Mouse (Mus musculus) limb, embryonic 14.5 days (tissue): ENCODE measurements around the gene Pim2. TPM values are rescaled to one million over a fixed set of nuclear protein-coding genes. Genes with fewer than 3 reads are reported as not detected.

Experiments used
- ATAC-seq: fragments of 200-750 bp; cut with Nextera tagmentation; 2 replicates; pipeline ENCODE4 v1.8.0; 2017; ENCODE audit warnings: low read depth, moderate number of reproducible peaks, moderate TSS enrichment; ENCODE audit not compliant: low FRiP score
- DNase-seq: peaks from one replicate; pipeline ENCODE4 v3.0.0-alpha.2; 2015; ENCODE audit warnings: low spot score
- H3K27ac ChIP-seq: fragments of 300-500 bp; sonication (generic); replicated peaks from 2 replicates; pipeline ENCODE4 v1.5.1; 2014; ENCODE audit warnings: low read depth, mild to moderate bottlenecking, low read length, moderate library complexity, mixed read lengths
- H3K27me3 ChIP-seq: fragments of 300-500 bp; sonication (generic); 2 replicates; pipeline ENCODE4 v1.6.1; 2014; ENCODE audit warnings: low read length, mixed read lengths; ENCODE audit not compliant: control insufficient read depth, insufficient read depth
- H3K36me3 ChIP-seq: fragments of 300-500 bp; sonication (generic); 2 replicates; pipeline ENCODE4 v1.6.1; 2014; ENCODE audit warnings: mild to moderate bottlenecking, low read length, moderate library complexity, mixed read lengths; ENCODE audit not compliant: control insufficient read depth, insufficient read depth
- H3K4me1 ChIP-seq: fragments of 300-500 bp; sonication (generic); 2 replicates; pipeline ENCODE4 v1.6.1; 2014; ENCODE audit warnings: antibody characterized with exemption, low read length, mixed read lengths; ENCODE audit not compliant: control insufficient read depth, insufficient read depth
- H3K4me2 ChIP-seq: fragments of 300-500 bp; sonication (generic); replicated peaks from 2 replicates; pipeline ENCODE4 v1.6.1; 2014; ENCODE audit warnings: low read depth, mild to moderate bottlenecking, low read length, moderate library complexity; ENCODE audit not compliant: severe bottlenecking
- H3K4me3 ChIP-seq: fragments of 300-500 bp; sonication (generic); replicated peaks from 2 replicates; pipeline ENCODE4 v1.5.1; 2014; ENCODE audit warnings: low read length
- H3K9ac ChIP-seq: fragments of 300-500 bp; sonication (generic); 2 replicates; pipeline ENCODE4 v1.6.1; 2014; ENCODE audit warnings: mild to moderate bottlenecking, low read depth, low read length, moderate library complexity; ENCODE audit not compliant: severe bottlenecking
- H3K9me3 ChIP-seq: fragments of 300-500 bp; sonication (generic); 2 replicates; pipeline ENCODE4 v1.6.1; 2016; ENCODE audit warnings: low read length; ENCODE audit not compliant: control insufficient read depth
- POLR2A ChIP-seq: fragments of 200-500 bp; IDR thresholded peaks from 2 replicates; pipeline ENCODE4 v1.8.0; 2012; ENCODE audit warnings: inconsistent platforms, mild to moderate bottlenecking, moderate library complexity, borderline replicate concordance; ENCODE audit not compliant: insufficient read depth, insufficient read length; ENCODE audit errors: extremely low read depth
- WGBS: fragments of 180-500 bp; shearing (Covaris S2); extraction: QIAGEN DNeasy Blood & Tissue Kit; methylation state at CpG from one replicate; pipeline ENCODE4 v1.1.7; 2014; 5-methylcytosine and 5-hydroxymethylcytosine counted together
- polyA plus RNA-seq, 2 experiments: library from polyadenylated mRNA; depleted of rRNA in 1 of 2; stranded (reverse) in 1 of 2; unstranded in 1 of 2; fragments of >200 nt; fragmentation: Nextera tagmentation in 1 of 2; extraction: Ambion mirVana in 1 of 2; gene quantifications; 2 replicates each; pipeline versions ENCODE4 v1.2.1 to v1.2.3; 2012 to 2014

The Pim2 gene
- polyA plus RNA-seq, 2 experiments = 4.6 to 9.3 TPM

- Histone ChIP-seq H3K9me3 (no peaks in the 10 kb centered on the region; the same call in 1 of the 2 replicates), H3K27ac (no peak overlapping the region), H3K36me3 (peaks cover 16% of the 10 kb centered on the region; the same call in 1 of the 2 replicates), H3K4me3 (no peak overlapping the region), H3K4me2 (no peak overlapping the region), H3K4me1 (no peaks in the 10 kb centered on the region), H3K27me3 (peaks cover 23% of the 10 kb centered on the region), H3K9ac (no peak overlapping the region)
- ATAC-seq (no peak), DNase-seq (no peak)
- no peak for TF ChIP-seq POLR2A
- WGBS = 64% methylated on average over 6 of the region's 6 CpGs
Measured at GRCm38 (mm10) chrX:7926266-7926665, 48.2 kb downstream of the Pim2 start.

GRCm38 (mm10) chrX:7927116-7927515 is 49.1 kb downstream of the Pim2 start:
- Histone ChIP-seq H3K4me3 (no peak overlapping the region), H3K36me3 (peaks cover 19% of the 10 kb centered on the region; the same call in 1 of the 2 replicates), H3K27me3 (peaks cover 15% of the 10 kb centered on the region), H3K4me1 (no peaks in the 10 kb centered on the region), H3K9me3 (no peaks in the 10 kb centered on the region; the same call in 1 of the 2 replicates), H3K9ac (no peak overlapping the region), H3K4me2 (no peak overlapping the region), H3K27ac (no peak overlapping the region)
- DNase-seq = no peak
- 21% methylated on average over 10 of the region's 10 CpGs for WGBS
- ATAC-seq = no peak
- no peak for TF ChIP-seq POLR2A

- WGBS = 16% methylated on average over 16 of the region's 19 CpGs
- Histone ChIP-seq H3K9me3 (no peaks in the 10 kb centered on the region; the same call in 1 of the 2 replicates), H3K27ac (no peak within 1 kb of the TSS), H3K4me2 (no peak within 1 kb of the TSS), H3K27me3 (peaks cover 9% of the 10 kb centered on the region; the same call in 1 of the 2 replicates), H3K4me3 (no peak within 1 kb of the TSS), H3K9ac (no peak within 1 kb of the TSS), H3K36me3 (peaks cover 22% of the 10 kb centered on the region; the same call in 1 of the 2 replicates), H3K4me1 (no peaks in the 10 kb centered on the region)
- ATAC-seq (no peak), DNase-seq (no peak)
- TF ChIP-seq POLR2A = no peak
Measured at GRCm38 (mm10) chrX:7928270-7928790, 50.3 kb downstream of the Pim2 start, which contains the start of gene Eras. Gene Eras, minus strand, starts transcription at chrX:7928607.

Other genes starting within 250 kb of the Pim2 start
- 2.0 and 2.1 TPM in 2 replicates for gene Syp, start 239.8 kb upstream of the Pim2 start, polyA plus RNA-seq (2012; rRNA removed)
- 0.51 and 0.72 TPM in 2 replicates for gene Syp, start 239.8 kb upstream of the Pim2 start, polyA plus RNA-seq (2014; fragmentation: Nextera tagmentation; extraction: Ambion mirVana)
- 23.4 and 27.5 TPM in 2 replicates for gene Prickle3, start 221.0 kb upstream of the Pim2 start, polyA plus RNA-seq (2012; rRNA removed)
- gene Prickle3, start 221.0 kb upstream of the Pim2 start, polyA plus RNA-seq (2014; fragmentation: Nextera tagmentation; extraction: Ambion mirVana) = 9.5 and 13.8 TPM in 2 replicates
- gene Plp2, start 206.9 kb upstream of the Pim2 start, polyA plus RNA-seq (2012; rRNA removed) = 196 and 259 TPM in 2 replicates
- gene Plp2, start 206.9 kb upstream of the Pim2 start, polyA plus RNA-seq (2014; fragmentation: Nextera tagmentation; extraction: Ambion mirVana) = 190 and 201 TPM in 2 replicates
- gene Magix, start 197.0 kb upstream of the Pim2 start, polyA plus RNA-seq (2012; rRNA removed) = 0.38 and 0.55 TPM in 2 replicates
- 0.73 and 0.87 TPM in 2 replicates for gene Magix, start 197.0 kb upstream of the Pim2 start, polyA plus RNA-seq (2014; fragmentation: Nextera tagmentation; extraction: Ambion mirVana)
- 20.5 and 28.9 TPM in 2 replicates for gene Gpkow, start 181.1 kb upstream of the Pim2 start, polyA plus RNA-seq (2012; rRNA removed)
- gene Gpkow, start 181.1 kb upstream of the Pim2 start, polyA plus RNA-seq (2014; fragmentation: Nextera tagmentation; extraction: Ambion mirVana) = 37.8 and 43.9 TPM in 2 replicates
- 48.6 and 56.5 TPM in 2 replicates for gene Wdr45, start 163.9 kb upstream of the Pim2 start, polyA plus RNA-seq (2012; rRNA removed)
- 20.4 and 25.3 TPM in 2 replicates for gene Wdr45, start 163.9 kb upstream of the Pim2 start, polyA plus RNA-seq (2014; fragmentation: Nextera tagmentation; extraction: Ambion mirVana)
- 0.50 and 0.85 TPM in 2 replicates for gene Gm45208, start 156.0 kb upstream of the Pim2 start, polyA plus RNA-seq (2012; rRNA removed)
- 0.43 and 0.48 TPM in 2 replicates for gene Gm45208, start 156.0 kb upstream of the Pim2 start, polyA plus RNA-seq (2014; fragmentation: Nextera tagmentation; extraction: Ambion mirVana)
- 83.7 and 91.1 TPM in 2 replicates for gene Praf2, start 149.8 kb upstream of the Pim2 start, polyA plus RNA-seq (2012; rRNA removed)
- gene Praf2, start 149.8 kb upstream of the Pim2 start, polyA plus RNA-seq (2014; fragmentation: Nextera tagmentation; extraction: Ambion mirVana) = 89.4 and 92.0 TPM in 2 replicates
- 25.7 and 38.6 TPM in 2 replicates for gene Ccdc120, start 127.4 kb upstream of the Pim2 start, polyA plus RNA-seq (2012; rRNA removed)
- 14.9 and 16.0 TPM in 2 replicates for gene Ccdc120, start 127.4 kb upstream of the Pim2 start, polyA plus RNA-seq (2014; fragmentation: Nextera tagmentation; extraction: Ambion mirVana)
- 24.4 and 25.3 TPM in 2 replicates for gene Tfe3, start 115.7 kb upstream of the Pim2 start, polyA plus RNA-seq (2012; rRNA removed)
- 22.1 and 22.2 TPM in 2 replicates for gene Tfe3, start 115.7 kb upstream of the Pim2 start, polyA plus RNA-seq (2014; fragmentation: Nextera tagmentation; extraction: Ambion mirVana)
- gene Gripap1, start 88.5 kb upstream of the Pim2 start, polyA plus RNA-seq (2012; rRNA removed) = 60.2 and 63.0 TPM in 2 replicates
- 31.9 and 32.9 TPM in 2 replicates for gene Gripap1, start 88.5 kb upstream of the Pim2 start, polyA plus RNA-seq (2014; fragmentation: Nextera tagmentation; extraction: Ambion mirVana)
- 4.1 and 5.7 TPM in 2 replicates for gene Kcnd1, start 56.0 kb upstream of the Pim2 start, polyA plus RNA-seq (2012; rRNA removed)
- gene Kcnd1, start 56.0 kb upstream of the Pim2 start, polyA plus RNA-seq (2014; fragmentation: Nextera tagmentation; extraction: Ambion mirVana) = 1.7 and 2.2 TPM in 2 replicates
- gene Otud5, start 36.9 kb upstream of the Pim2 start, polyA plus RNA-seq (2012; rRNA removed) = 71.3 and 76.3 TPM in 2 replicates
- 38.3 and 38.7 TPM in 2 replicates for gene Otud5, start 36.9 kb upstream of the Pim2 start, polyA plus RNA-seq (2014; fragmentation: Nextera tagmentation; extraction: Ambion mirVana)
- 74.0 and 119 TPM in 2 replicates for gene Slc35a2, start 5.8 kb downstream of the Pim2 start, polyA plus RNA-seq (2012; rRNA removed)
- gene Slc35a2, start 5.8 kb downstream of the Pim2 start, polyA plus RNA-seq (2014; fragmentation: Nextera tagmentation; extraction: Ambion mirVana) = 29.1 and 30.0 TPM in 2 replicates
- 106 and 138 TPM in 2 replicates for gene Pqbp1, start 21.0 kb downstream of the Pim2 start, polyA plus RNA-seq (2012; rRNA removed)
- 93.0 and 105 TPM in 2 replicates for gene Pqbp1, start 21.0 kb downstream of the Pim2 start, polyA plus RNA-seq (2014; fragmentation: Nextera tagmentation; extraction: Ambion mirVana)
- 50.1 and 57.8 TPM in 2 replicates for gene Timm17b, start 21.1 kb downstream of the Pim2 start, polyA plus RNA-seq (2012; rRNA removed)
- 187 and 196 TPM in 2 replicates for gene Timm17b, start 21.1 kb downstream of the Pim2 start, polyA plus RNA-seq (2014; fragmentation: Nextera tagmentation; extraction: Ambion mirVana)
- gene Gm10491, start 29.6 kb downstream of the Pim2 start, polyA plus RNA-seq (2012; rRNA removed) = not detected in 2 replicates
- not detected in 2 replicates for gene Gm10491, start 29.6 kb downstream of the Pim2 start, polyA plus RNA-seq (2014; fragmentation: Nextera tagmentation; extraction: Ambion mirVana)
- not detected in 2 replicates for gene Gm10490, start 31.3 kb downstream of the Pim2 start, polyA plus RNA-seq (2012; rRNA removed)
- not detected in 2 replicates for gene Gm10490, start 31.3 kb downstream of the Pim2 start, polyA plus RNA-seq (2014; fragmentation: Nextera tagmentation; extraction: Ambion mirVana)
- gene Pcsk1n, start 41.6 kb downstream of the Pim2 start, polyA plus RNA-seq (2012; rRNA removed) = 0.93 and 0.95 TPM in 2 replicates
- gene Pcsk1n, start 41.6 kb downstream of the Pim2 start, polyA plus RNA-seq (2014; fragmentation: Nextera tagmentation; extraction: Ambion mirVana) = 0.67 and 1.3 TPM in 2 replicates
- 0.05 and 0.10 TPM in 2 replicates for gene Eras, start 50.3 kb downstream of the Pim2 start, polyA plus RNA-seq (2012; rRNA removed)
- not detected in 2 replicates for gene Eras, start 50.3 kb downstream of the Pim2 start, polyA plus RNA-seq (2014; fragmentation: Nextera tagmentation; extraction: Ambion mirVana)
- 67.3 and 78.8 TPM in 2 replicates for gene Hdac6, start 69.6 kb downstream of the Pim2 start, polyA plus RNA-seq (2012; rRNA removed)
- 28.1 and 32.3 TPM in 2 replicates for gene Hdac6, start 69.6 kb downstream of the Pim2 start, polyA plus RNA-seq (2014; fragmentation: Nextera tagmentation; extraction: Ambion mirVana)
- gene Gata1, start 99.8 kb downstream of the Pim2 start, polyA plus RNA-seq (2012; rRNA removed) = 1.5 and 2.0 TPM in 2 replicates
- 1.3 and 1.6 TPM in 2 replicates for gene Gata1, start 99.8 kb downstream of the Pim2 start, polyA plus RNA-seq (2014; fragmentation: Nextera tagmentation; extraction: Ambion mirVana)
- gene Glod5, start 140.2 kb downstream of the Pim2 start, polyA plus RNA-seq (2012; rRNA removed) = 0.10 TPM in 1 of 2 replicates, not detected in the other
- gene Glod5, start 140.2 kb downstream of the Pim2 start, polyA plus RNA-seq (2014; fragmentation: Nextera tagmentation; extraction: Ambion mirVana) = not detected in 2 replicates
- 65.3 and 67.4 TPM in 2 replicates for gene Suv39h1, start 196.5 kb downstream of the Pim2 start, polyA plus RNA-seq (2012; rRNA removed)
- 51.9 and 56.1 TPM in 2 replicates for gene Suv39h1, start 196.5 kb downstream of the Pim2 start, polyA plus RNA-seq (2014; fragmentation: Nextera tagmentation; extraction: Ambion mirVana)
- 2.6 and 3.5 TPM in 2 replicates for gene Was, start 212.2 kb downstream of the Pim2 start, polyA plus RNA-seq (2012; rRNA removed)
- gene Was, start 212.2 kb downstream of the Pim2 start, polyA plus RNA-seq (2014; fragmentation: Nextera tagmentation; extraction: Ambion mirVana) = 0.92 and 0.97 TPM in 2 replicates